Mouse (Mus musculus): ENCODE results near the gene Adamts16. TPM values are rescaled to one million over a fixed set of nuclear protein-coding genes. Genes with fewer than 3 reads are reported as not detected.

Adamts16 gene
- polyA plus RNA-seq, 1 experiment from 2014 or later: 1.1 TPM

Other genes with a start within 250 kb of the Adamts16 start
- 35.0 and 35.1 TPM in 2 replicates for gene Ice1, start 204.2 kb downstream of the Adamts16 start, polyA plus RNA-seq (2014; fragmentation: Nextera tagmentation; extraction: Ambion mirVana)